Mouse (Mus musculus) ES-CJ7 (cell line): ENCODE data around the gene Mtmr14.

ENCODE experiments used
- DNase-seq: peaks from one replicate; pipeline ENCODE4 v3.0.0; 2011; ENCODE audit warnings: low read depth, low spot score

Gene Mtmr14

DNA sequence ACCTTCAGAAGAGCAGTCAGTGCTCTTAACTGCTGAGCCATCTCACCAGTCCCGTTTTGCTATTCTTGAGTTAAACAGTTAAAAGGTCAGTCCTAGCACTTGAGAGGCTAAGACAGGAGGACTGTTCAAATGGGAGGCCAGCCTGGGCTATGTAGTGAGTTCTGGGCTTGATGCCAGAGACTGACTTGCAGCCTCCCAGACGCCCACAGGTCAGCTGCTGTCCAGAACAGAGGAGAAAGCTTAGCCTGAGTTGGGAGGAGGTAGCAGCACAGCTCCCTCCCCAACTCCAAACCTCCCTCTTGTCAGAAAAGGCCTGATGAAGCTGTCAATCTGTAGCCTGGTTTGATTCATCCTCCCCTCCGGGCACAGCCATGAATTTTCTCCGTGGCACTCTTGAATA, 39.2 kb downstream of the Mtmr14 start:
- DNase-seq, result no peak

DNA sequence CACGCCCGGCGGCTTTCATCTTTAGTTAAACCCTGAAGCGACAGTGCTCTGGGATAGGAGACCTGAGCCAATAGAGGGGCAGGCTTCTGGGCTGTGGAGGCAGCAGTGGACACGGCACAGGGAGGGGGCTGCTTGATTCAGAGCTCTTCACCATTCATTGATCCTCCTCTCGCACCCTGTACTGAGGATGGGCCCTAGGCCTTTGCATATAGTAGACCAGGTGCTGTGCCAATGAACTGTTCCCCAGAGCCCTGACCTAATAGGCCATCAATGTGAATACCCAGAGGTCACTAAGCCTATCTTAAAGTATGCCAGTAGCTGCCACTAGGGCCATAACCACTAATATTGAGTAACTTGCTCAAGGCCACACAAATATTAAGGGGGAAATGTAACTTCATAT, 44.0 kb downstream of the Mtmr14 start:
- no peak for DNase-seq

- peak; percentile 85 for DNase-seq
Measured at GRCm38 (mm10) chr6:113282101-113282802, 44.6 kb downstream of the Mtmr14 start, which contains the start of gene Cpne9. Gene Cpne9, plus strand, starts transcription at chr6:113282307.

DNA sequence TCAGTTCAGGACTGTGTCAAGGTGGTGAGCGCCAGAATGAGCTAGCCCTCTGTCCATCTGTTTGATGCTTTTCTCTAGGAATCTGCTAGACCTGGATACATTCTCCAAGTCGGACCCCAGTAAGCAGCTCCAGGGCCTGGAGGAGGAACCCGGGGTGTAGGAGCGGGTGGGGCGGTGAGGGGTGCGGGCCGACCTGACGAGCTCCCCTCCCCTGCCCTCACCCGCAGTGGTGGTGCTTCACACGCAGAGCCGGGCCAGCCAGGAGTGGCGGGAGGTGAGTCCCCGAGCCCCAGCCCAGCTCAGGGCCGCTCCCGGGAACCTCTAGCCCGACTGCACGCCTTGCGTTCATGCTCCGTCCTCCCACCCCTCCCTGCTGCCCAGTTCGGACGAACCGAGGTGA, 45.3 kb downstream of the Mtmr14 start:
- DNase-seq, result no peak

DNA sequence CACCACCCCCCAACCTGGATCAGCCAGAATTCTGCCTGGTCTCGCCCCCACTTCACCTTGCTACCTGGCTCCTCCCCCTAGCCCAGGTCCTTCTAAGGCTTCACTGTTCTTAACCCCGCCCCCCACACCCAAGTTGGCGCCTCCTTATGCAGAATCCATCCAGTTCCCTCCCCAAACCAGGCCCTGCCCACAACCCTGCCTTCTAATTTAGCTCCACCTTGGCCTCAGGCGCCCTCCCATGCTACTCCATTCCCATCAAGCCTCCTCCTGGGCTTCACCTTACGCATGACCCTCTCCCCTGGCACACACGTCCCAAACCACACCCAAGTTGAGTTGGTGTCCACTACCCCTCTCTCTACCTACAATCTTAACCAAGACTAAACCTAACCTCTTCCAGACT, 45.9 kb downstream of the Mtmr14 start:
- DNase-seq, result peak; percentile 95

- no peak for DNase-seq
Measured at GRCm38 (mm10) chr6:113284931-113285330, 47.3 kb downstream of the Mtmr14 start.

- DNase-seq, result no peak
Measured at GRCm38 (mm10) chr6:113286316-113286715, 48.7 kb downstream of the Mtmr14 start.

- no peak for DNase-seq
Measured at GRCm38 (mm10) chr6:113287236-113287635, 49.6 kb downstream of the Mtmr14 start.

GRCm38 (mm10) chr6:113289346-113289745, 51.7 kb downstream of the Mtmr14 start:
- peak; percentile 68 for DNase-seq

DNA sequence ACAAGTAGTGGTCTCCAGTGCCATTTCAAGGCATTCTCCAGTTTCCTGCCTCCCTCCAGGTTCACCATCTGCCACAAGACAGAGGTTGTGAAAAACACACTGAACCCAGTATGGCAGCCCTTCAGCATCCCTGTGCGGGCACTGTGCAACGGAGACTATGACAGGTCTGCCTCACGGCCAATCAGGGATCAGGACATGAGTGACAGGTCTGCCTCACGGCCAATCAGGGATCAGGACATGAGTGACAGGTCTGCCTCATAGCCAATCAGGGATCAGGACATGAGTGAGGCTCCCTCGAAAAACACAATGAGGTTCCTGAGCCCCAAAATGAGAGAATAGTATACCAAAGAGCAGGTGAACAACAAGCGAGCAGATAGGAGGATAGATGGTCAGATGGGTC, 52.7 kb downstream of the Mtmr14 start:
- peak; percentile 68 for DNase-seq

DNA sequence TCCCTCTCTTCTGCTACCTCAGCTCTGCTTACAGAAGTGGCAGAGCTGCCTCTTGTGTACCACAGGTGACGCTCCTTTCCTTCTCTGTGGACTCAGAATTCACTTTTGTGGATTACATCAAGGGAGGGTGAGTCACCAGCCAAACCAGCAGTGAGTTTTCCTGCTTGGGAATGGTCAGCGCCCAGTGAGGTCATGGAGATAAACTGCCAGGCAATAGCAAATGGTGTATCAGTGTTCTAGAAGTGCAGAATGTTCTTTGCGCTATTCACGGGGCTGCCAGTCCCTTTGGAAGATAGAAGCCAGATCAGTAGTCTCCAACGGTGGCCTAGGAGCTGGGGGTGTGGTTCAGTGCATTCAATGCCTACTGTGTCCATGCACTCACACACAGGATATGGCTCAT, 55.3 kb downstream of the Mtmr14 start:
- no peak for DNase-seq

- peak; percentile 73 for DNase-seq
Measured at GRCm38 (mm10) chr6:113296046-113296445, 58.4 kb downstream of the Mtmr14 start.

- peak; percentile 69 for DNase-seq
Measured at GRCm38 (mm10) chr6:113296639-113297038, 59.0 kb downstream of the Mtmr14 start.

DNA sequence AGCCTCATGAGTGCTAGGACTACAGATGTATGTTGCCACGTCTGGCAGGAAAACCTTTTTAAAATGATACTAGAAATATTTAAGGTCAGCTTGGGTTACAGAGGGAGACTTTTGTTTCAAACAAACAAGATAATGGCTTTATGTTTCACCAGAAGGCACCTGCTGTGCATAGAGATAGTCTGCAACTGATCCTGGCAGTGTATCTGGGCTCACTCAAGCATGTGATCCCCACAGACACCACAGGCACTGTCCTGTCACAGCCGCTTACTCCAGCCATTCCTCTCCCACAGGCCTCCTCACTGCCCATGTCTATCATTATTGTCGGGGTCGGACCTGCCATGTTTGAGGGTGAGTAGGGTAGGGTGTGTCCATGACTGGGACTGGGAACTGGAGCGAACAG, 63.7 kb downstream of the Mtmr14 start:
- DNase-seq, result no peak

GRCm38 (mm10) chr6:113302258-113302657, 64.6 kb downstream of the Mtmr14 start:
- peak; percentile 76 for DNase-seq

GRCm38 (mm10) chr6:113306322-113306985, 68.8 kb downstream of the Mtmr14 start:
- peak; percentile 100 for DNase-seq

- DNase-seq, result no peak
Measured at GRCm38 (mm10) chr6:113306986-113307349, 69.3 kb downstream of the Mtmr14 start, which contains the start of gene Brpf1. Gene Brpf1, plus strand, starts transcription at chr6:113307137.

DNA sequence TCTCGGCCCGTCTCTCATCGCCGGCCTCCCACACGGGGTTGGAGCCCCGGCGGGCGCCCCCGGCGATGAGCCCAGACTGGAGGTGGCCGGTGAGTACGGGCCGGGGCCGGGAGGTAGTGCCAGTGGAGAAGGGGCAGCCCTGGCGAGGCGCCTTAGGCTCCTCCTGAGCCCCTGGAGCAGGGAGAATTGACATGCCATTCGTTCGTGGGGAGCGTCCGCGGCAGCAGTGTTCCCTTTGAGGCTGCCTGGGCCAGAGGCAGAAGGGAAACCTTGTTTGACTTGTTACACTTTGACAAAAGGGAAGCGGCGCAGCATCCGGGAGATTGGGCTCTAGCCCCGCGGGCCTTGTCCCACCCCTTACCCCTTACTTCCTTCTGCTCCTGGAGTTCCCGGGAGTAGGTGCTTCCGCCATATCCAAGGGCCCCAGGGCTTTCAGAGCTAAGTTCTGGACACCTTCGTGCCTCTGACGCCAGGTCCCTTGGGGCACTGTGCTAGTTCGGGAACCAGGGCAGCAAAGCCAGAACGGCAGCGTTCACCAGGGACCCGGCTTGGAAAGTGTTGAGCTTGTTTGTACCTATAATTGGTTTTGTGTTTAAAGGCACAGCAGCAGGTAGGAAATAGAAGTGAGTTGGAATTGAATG, 70.0 kb downstream of the Mtmr14 start:
- peak; percentile 64 for DNase-seq

GRCm38 (mm10) chr6:113308141-113308540, 70.5 kb downstream of the Mtmr14 start:
- peak; percentile 56 for DNase-seq

DNA sequence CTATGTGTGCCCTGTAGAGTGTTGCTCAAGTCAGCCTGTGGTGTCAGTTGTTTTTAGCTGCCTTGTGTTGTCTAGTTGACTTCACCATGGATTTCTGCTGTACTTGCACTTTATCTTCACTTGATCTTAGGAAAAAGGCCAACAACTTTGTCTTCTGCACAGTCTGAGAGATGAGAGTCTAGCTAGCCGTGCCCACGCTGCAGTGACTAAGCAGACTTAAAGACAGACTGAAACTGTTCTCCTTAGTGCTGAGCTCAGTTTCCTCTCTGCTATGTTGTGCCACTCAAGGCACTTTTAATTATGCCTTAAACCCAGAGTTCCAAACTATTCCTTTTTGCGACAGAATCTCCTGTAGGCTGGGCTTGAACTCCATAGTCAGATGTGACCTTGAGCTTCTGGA, 78.3 kb downstream of the Mtmr14 start:
- no peak for DNase-seq

DNA sequence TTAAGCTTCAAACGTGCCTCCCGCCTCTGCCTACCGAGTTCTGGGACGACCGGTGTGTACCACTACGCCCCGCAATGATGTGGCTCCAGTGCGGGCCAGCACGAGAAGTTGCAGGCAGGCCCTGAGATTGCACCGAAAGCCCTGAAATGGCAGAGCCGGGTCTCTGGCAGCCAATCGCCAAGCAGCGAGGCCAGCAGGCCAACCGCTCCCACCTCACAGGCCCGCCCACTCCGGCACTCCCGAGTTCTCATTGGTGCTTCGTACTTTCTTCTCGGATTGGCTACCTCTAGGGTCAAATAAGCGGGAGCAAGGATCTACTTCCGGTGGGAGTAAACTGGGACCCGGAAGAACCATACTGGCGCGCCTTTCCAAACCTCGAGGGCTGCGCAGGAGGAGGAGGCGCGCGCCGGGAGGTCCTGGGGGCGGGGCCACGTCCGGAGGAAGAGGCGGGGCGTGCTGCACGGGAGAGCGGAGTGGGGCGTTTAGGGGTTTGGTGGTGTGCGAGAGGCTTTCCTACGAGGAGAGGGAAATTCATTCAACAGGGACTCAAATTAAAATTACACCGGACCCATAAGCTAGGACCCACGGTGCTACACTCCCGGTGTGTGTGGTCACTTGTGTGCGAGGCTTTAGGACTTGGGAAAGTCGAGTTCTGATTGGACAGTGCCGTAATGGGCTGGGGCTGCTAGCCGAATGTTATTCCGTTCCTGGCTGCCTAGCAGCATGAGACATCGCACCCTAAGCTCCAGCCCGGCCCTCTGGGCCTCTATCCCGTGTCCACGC, 89.1 kb downstream of the Mtmr14 start, which contains the start of gene Ogg1:
Ogg1 (plus strand) TSS at position 440 of the 783 bp plus-strand sequence.
- DNase-seq, result peak; percentile 100

- DNase-seq, result no peak
Measured at GRCm38 (mm10) chr6:113329396-113329795, 91.8 kb downstream of the Mtmr14 start.
